Mouse (Mus musculus) A20 (cell line): ENCODE measurements around the gene Mamdc2.

Experiments
- DNase-seq: peaks from one replicate; pipeline ENCODE4 v3.0.0-alpha.2; 2011; ENCODE audit warnings: low read depth, low spot score

The Mamdc2 gene

GRCm38 (mm10) chr19:23435731-23436130 is 12.5 kb downstream of the Mamdc2 start:
- no peak for DNase-seq

- no peak for DNase-seq
Observed at GRCm38 (mm10) chr19:23434433-23434832, 13.8 kb downstream of the Mamdc2 start.

DNA sequence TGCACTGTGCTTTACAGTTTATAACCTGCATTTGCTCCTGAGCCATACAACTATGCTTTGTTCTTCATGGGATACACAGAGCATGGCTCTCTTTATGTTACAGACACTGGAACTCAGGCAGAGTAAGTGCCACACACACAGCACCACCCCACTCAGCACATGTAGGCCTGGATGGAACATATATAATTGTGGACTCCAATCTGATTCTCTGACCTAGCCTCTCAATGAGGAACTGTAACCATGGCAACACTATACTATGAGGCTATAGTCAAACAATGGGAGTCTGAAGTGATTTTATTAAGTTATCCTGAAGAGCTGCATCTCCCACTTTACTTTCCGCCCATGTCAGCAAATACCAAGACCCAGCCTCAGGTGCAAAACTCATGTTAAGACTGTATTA is 30.6 kb downstream of the Mamdc2 start:
- DNase-seq = no peak

GRCm38 (mm10) chr19:23410800-23411199 is 37.4 kb downstream of the Mamdc2 start:
- no peak for DNase-seq

DNA sequence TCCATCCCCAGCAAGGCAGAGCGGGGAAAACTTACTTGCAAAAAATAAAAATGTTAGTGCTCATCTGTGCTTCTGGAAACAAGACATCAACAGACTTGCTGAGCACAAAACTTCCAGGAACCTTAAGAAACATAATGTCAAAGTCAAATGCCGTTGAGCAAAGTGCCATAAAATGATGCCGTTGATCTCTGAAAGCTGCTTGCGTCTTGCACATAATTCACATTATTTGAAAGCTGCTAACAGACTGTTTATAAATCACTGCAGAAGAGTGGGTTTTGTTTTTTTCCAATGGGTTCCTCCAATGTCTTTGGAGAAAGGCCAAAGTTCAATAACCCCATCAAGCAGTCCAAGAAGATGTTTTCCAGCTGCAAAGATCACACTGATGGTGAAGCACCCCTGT is 37.9 kb downstream of the Mamdc2 start:
- DNase-seq = no peak

GRCm38 (mm10) chr19:23401469-23402135 is 46.6 kb downstream of the Mamdc2 start:
- DNase-seq = no peak

DNA sequence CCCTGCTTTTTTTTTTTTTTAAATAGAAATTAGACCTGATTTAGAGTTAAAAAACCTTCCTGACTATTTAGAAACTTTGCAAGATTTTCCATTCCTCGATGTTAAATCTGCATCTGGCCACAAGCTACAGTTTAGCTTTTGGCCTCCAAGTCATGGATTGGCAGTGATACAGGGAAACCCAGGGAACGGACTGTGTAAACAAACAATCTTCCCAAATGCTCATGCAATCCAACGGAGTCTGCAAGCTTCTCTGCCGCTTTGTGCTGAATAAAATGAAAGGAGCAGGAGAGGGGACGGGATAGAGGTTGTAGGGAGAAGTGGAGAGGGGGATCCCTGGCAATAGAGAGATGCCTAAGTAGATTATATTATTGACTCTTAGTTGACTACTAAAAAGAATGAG is 47.8 kb downstream of the Mamdc2 start:
- DNase-seq = no peak

DNA sequence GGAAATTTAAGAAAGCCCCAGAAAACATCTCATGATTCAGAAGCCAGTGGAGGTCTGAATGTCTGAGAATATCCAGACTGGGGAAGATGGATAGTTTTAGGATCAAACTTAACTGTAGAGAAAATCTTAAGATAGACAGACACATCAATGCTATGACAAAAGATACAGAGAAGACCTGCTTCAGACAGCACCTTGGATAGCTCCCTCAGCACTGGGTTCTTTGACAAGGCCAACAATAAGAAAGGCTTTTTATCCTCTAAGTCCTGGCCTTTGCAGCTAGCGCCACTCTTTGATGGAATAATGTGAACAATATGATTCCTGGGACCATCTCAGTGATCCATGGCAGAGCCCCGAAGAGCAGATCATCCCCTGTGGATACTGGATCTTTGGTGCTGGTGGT is 52.3 kb downstream of the Mamdc2 start:
- DNase-seq = no peak

- DNase-seq = no peak
Observed at GRCm38 (mm10) chr19:23394597-23394996, 53.6 kb downstream of the Mamdc2 start.

DNA sequence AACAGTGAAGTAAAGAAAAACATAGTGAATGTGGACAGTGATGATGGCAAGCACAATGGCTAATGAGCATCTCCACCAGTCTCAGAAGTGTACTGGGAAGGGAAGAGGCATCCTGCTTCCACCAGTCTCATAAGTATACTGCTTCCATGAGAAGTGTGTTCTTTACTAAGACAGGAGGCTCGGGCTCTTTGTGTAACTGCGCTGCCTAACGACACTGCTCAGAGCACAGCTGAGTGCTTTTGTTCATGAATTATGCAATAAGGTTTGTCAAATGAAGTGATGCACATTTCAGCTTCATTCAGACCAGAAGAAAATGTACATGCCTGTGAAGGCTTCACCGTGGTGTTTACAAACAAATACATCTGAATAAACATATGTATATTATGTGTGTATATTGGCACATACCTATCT is 59.4 kb downstream of the Mamdc2 start:
- no peak for DNase-seq

- DNase-seq = no peak
Observed at GRCm38 (mm10) chr19:23388083-23388861, 60.0 kb downstream of the Mamdc2 start.

GRCm38 (mm10) chr19:23382396-23382795 is 65.8 kb downstream of the Mamdc2 start:
- no peak for DNase-seq

GRCm38 (mm10) chr19:23380968-23381367 is 67.3 kb downstream of the Mamdc2 start:
- DNase-seq = no peak

DNA sequence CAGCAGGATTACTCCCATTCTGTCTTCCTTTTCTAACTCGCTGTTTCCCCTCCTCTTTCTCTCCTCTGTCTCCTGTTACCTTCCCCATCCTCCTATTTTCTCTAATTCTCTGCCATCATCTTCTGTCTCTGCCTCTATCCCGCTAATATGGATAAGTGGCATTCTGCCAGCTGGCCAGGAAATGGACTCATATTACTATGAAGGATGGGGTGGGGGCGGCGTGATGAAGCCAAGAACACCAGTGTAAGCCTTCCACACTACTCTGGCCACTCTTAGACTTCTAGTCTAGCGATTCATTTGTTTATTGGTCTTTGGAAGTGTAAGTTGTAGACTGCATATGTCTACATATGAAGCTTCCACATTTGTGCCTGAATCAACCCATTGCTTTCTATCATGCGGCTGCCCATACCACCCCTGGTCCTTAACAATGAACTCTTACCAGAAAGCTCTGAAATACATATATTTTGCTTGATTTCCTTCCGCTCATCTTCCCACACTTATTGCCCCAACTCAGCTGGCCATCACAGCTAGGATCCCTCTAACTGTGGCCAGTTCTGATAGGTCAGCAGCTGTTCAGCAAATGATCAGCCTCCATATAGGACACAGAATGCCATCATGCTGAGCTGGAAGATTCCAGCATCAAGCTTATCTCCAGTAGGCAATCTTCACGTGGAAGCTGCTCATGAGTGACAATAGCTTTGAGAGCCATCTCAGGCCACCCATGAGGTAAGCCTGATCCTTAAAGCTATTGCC is 68.3 kb downstream of the Mamdc2 start:
- DNase-seq = no peak

DNA sequence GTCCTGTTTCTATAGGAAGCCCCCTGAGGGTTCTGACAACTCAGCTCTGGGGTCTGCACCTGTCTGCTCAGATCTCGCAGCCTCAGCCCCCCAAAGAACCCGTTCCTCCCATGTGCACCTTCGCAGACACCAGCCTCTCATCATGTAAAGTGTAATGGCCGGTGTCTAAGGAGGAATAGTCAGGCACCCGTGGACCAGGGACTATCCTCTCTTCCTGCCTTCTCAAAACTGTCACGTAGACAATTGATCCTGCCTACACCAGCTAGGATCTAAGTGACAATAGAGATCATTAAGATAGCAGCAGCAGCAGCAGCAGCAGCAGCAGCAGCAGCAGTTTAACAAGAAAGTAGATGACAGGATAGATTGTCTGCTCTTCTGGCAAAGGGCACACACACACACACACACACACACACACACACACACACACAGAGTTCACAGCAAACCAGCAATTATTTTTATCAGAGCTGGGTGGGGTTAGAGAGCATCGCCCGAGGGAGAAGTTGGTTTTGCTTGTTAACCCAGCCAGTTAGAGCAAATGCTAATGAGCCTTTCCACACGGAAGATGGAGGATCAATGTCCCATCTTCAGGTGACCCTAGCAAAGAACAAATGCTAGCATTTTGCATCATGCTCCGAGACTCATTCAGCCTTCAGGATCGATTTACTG is 71.6 kb downstream of the Mamdc2 start:
- DNase-seq = no peak

DNA sequence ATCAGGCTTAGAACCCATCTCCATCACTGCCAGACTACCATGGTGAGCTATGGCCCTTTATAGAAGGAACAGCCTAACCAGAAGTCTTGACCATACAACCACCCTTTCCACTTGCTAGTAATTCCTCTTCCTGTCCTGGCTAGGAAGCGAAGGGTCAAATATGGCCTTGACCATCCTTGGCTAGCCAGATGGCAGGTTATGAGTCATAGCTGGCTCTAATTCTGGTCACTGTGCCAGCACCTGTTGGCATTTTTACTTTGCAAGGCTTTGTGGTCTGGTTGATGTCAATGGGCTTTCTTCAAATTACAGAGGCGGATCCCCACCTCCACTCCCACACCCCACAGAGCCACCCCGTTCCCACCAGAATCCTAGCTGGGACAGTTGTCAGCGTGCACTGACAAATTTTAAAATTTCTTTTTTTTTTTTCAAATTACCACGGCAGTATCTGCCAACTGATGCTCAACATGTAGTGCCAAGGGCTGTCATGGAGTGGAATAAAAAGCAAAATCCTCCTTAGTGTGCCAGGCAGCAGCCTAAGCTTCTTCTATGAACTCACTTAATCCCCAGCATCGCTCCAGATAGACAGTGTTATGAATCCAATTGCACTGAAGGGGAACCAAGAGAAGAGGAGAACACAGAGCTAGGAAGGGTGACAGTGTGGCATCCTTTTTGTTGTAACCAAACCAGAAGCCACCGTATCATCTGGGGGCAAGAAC is 73.1 kb downstream of the Mamdc2 start:
- DNase-seq = no peak

GRCm38 (mm10) chr19:23373728-23374127 is 74.5 kb downstream of the Mamdc2 start:
- no peak for DNase-seq

- peak; percentile 46 for DNase-seq
Observed at GRCm38 (mm10) chr19:23373287-23373686, 75.0 kb downstream of the Mamdc2 start.

GRCm38 (mm10) chr19:23369275-23369674 is 79.0 kb downstream of the Mamdc2 start:
- DNase-seq = no peak

GRCm38 (mm10) chr19:23362006-23362405 is 86.2 kb downstream of the Mamdc2 start:
- DNase-seq = no peak

- DNase-seq = no peak
Observed at GRCm38 (mm10) chr19:23361124-23361523, 87.1 kb downstream of the Mamdc2 start.
